Mouse (Mus musculus): ENCODE measurements around the gene Stx5a. TPM values are rescaled to one million over a fixed set of nuclear protein-coding genes. Genes with fewer than 3 reads are reported as not detected.

Stx5a gene
- polyA plus RNA-seq, 2 experiments from 2014 or later = 132 to 165 TPM

- no peak for ATAC-seq
Observed at GRCm38 (mm10) chr19:8747368-8747767, 6.2 kb downstream of the Stx5a start.

- ATAC-seq = no peak
Observed at GRCm38 (mm10) chr19:8755652-8756051, 14.4 kb downstream of the Stx5a start.

GRCm38 (mm10) chr19:8756635-8757387 is 15.6 kb downstream of the Stx5a start, which contains the start of gene Nxf1:
Gene Nxf1 (plus strand): TSS chr19:8757073.
- ATAC-seq = peak; percentile 90

GRCm38 (mm10) chr19:8757471-8757998 is 16.3 kb downstream of the Stx5a start:
- ATAC-seq = peak; percentile 27

- ATAC-seq = no peak
Observed at GRCm38 (mm10) chr19:8758899-8759298, 17.7 kb downstream of the Stx5a start.

GRCm38 (mm10) chr19:8760757-8761156 is 19.5 kb downstream of the Stx5a start:
- no peak for ATAC-seq

GRCm38 (mm10) chr19:8763276-8763675 is 22.1 kb downstream of the Stx5a start:
- ATAC-seq = no peak

GRCm38 (mm10) chr19:8765562-8765961 is 24.3 kb downstream of the Stx5a start:
- no peak for ATAC-seq

GRCm38 (mm10) chr19:8770567-8771270 is 29.5 kb downstream of the Stx5a start, which contains the start of gene Tmem223:
Gene Tmem223 (plus strand): TSS chr19:8770996.
- peak; percentile 73 for ATAC-seq

- no peak for ATAC-seq
Observed at GRCm38 (mm10) chr19:8772996-8773395, 31.8 kb downstream of the Stx5a start.

- no peak for ATAC-seq
Observed at GRCm38 (mm10) chr19:8773409-8773808, 32.2 kb downstream of the Stx5a start.

GRCm38 (mm10) chr19:8774086-8774835 is 33.0 kb downstream of the Stx5a start, which contains the start of gene Tmem179b:
Gene Tmem179b (minus strand): TSS chr19:8774467.
- peak; percentile 86 for ATAC-seq

- ATAC-seq = no peak
Observed at GRCm38 (mm10) chr19:8774951-8775421, 33.8 kb downstream of the Stx5a start.

GRCm38 (mm10) chr19:8786008-8786781 is 45.0 kb downstream of the Stx5a start, which contains the start of gene Taf6l:
Gene Taf6l (minus strand): TSS chr19:8786417.
- ATAC-seq = peak; percentile 100

GRCm38 (mm10) chr19:8788521-8788920 is 47.3 kb downstream of the Stx5a start:
- ATAC-seq = no peak

- ATAC-seq = no peak
Observed at GRCm38 (mm10) chr19:8789171-8789570, 48.0 kb downstream of the Stx5a start.

GRCm38 (mm10) chr19:8790171-8790570 is 49.0 kb downstream of the Stx5a start:
- no peak for ATAC-seq

- peak; percentile 68 for ATAC-seq
Observed at GRCm38 (mm10) chr19:8798264-8798946, 57.2 kb downstream of the Stx5a start, which contains the start of gene Polr2g. Gene Polr2g (minus strand): TSS chr19:8798577.

- ATAC-seq = no peak
Observed at GRCm38 (mm10) chr19:8798947-8799315, 57.7 kb downstream of the Stx5a start.

- ATAC-seq = peak; percentile 88
Observed at GRCm38 (mm10) chr19:8802130-8802821, 61.1 kb downstream of the Stx5a start, which contains the start of gene Zbtb3. Gene Zbtb3 (plus strand): TSS chr19:8802555.
